Mouse (Mus musculus) testis, postnatal 14 days (tissue): ENCODE measurements around the gene Sbds.
A peak's percentile ranks its signal among the peaks of the same experiment; 100 is the strongest.
"Not testable (repeated sequence)": the region's sequence is repeated elsewhere in the genome, so short reads cannot be mapped to it uniquely, and the experiment has no call there.

Experiments
- DNase-seq: peaks from one replicate; pipeline ENCODE4 v3.0.0; 2021; ENCODE audit warnings: low spot score

Sbds gene

DNA sequence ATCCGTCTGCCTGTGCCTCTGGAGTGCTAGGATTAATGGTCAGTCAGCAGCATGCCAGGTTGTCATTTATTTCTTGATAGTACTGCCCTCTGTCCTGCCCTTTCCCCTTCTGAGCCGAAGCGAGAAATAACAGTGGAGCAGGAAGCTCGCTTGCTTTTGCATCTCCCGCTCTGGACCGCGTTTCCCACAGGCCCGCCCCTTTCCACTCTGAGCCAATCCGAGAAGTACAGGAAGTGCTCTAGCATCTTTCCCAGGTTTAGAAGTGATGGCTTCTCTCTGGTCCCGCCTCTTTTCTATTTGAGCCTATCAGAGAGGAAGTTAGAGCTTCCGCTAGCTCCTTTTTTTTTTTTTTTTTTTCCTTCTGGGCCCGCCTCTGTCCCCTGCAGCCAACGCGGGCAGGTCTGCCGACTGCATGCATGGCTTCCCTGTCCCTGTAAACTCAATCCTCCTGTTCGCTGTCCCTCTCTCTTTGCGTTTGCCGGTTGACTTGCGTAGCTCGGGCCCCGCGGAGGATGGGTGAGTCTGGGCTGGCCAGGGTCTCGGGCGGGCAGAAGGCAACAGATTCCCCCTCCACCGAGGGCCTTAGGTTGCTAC is 1.4 kb upstream of the Sbds start:
- DNase-seq, result peak; percentile 95

DNA sequence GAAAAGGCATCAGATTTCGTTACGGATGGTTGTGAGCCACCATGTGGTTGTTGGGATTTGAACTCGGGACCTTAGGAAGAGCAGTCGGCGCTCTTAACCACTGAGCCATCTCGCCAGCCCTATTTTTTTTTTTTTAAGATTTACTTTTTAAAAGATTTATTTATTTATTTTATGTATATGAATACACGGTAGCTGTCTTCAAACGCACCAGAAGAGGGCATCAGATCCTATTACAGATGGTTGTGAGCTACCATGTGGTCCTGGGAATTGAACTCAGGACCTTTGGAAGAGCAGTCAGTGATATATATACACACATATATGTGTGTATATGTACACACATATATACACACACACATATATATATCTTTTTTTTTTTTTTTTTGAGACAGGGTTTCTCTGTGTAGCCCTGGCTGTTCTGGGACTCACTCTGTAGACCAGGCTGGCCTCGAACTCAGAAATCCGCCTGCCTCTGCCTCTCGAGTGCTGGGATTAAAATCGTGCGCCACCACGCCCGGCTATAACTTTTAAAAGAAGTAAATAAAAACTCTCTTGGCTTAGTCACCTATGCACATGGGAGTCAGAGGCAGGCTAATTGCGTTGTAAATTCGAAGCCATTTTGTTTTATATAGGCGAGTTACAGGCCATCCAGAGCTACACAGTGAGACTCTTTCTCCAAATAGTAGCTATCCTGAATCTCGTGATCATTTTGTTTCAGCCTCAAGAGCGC is 632 bp upstream of the Sbds start:
- not testable (repeated sequence) for DNase-seq

GRCm38 (mm10) chr5:130254164-130255016 is 940 bp downstream of the Sbds start:
- DNase-seq, result peak; percentile 22

GRCm38 (mm10) chr5:130247823-130248222 is 7.5 kb downstream of the Sbds start:
- DNase-seq, result no peak

GRCm38 (mm10) chr5:130241426-130241825 is 13.9 kb downstream of the Sbds start:
- DNase-seq, result no peak

GRCm38 (mm10) chr5:130239856-130240255 is 15.5 kb downstream of the Sbds start:
- no peak for DNase-seq

GRCm38 (mm10) chr5:130239236-130239635 is 16.1 kb downstream of the Sbds start:
- no peak for DNase-seq

DNA sequence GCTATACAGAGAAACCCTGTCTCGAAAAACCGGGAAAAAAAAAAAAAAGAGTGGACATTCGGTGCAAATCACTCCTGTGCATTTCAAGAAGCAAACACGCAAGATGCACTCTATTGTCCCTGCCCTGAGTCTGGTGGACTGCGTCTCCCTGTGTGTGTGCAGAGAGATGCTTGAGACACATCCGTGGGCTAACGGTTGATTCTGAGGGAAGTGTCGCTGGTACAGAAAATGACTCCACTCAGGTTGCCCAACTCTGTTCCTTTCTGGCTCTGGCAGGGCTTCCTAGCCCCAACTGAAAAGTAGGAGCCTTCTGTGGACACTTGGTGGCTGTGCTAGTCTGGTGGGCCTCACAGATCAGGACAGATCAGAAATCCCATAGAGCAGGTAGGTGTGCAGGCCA is 19.0 kb downstream of the Sbds start:
- no peak for DNase-seq

DNA sequence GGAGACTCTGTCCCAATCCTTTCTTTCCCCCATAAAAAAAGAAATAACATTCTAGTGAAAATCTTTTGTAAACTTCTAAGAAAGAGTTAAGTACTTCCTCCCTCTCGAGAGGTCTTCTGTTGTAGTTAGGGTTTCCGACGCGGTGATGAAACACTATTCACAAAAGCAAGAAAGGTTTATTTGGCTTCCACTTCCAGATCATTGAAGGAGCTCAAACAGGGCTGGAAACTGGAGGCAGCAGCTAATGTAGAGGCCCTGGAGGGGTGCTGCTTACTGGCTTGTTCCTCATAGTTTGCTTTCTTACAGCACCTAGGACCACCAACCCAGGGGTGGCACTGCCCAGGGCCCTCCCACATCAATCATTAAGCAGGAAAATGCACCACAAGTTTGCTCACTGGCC is 27.2 kb downstream of the Sbds start:
- no peak for DNase-seq

DNA sequence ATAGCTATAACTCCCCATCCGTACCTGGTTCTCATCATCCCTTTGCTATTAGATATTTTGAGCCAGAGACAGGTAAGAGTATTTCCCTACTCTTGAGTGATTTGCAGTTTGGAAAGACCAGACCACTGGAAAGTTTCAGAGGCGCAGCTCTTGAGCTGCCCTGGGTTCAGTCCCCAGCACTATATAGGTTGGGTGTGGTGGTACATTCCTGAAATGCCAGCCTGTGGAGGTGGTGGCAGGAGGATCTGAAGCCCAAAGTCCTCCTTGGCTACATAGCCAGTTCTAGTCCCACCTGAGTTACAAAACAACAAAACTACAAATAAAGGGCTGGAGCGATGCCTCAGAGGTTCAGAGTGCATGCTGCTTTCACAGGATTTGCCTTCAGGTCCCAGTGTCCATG is 28.5 kb downstream of the Sbds start:
- DNase-seq, result no peak

GRCm38 (mm10) chr5:130222146-130223004 is 33.0 kb downstream of the Sbds start:
- peak; percentile 91 for DNase-seq

- no peak for DNase-seq
These were observed 33.6 kb downstream of the Sbds start for GRCm38 (mm10) chr5:130221760-130222145.

GRCm38 (mm10) chr5:130221316-130221715 is 34.0 kb downstream of the Sbds start:
- no peak for DNase-seq

DNA sequence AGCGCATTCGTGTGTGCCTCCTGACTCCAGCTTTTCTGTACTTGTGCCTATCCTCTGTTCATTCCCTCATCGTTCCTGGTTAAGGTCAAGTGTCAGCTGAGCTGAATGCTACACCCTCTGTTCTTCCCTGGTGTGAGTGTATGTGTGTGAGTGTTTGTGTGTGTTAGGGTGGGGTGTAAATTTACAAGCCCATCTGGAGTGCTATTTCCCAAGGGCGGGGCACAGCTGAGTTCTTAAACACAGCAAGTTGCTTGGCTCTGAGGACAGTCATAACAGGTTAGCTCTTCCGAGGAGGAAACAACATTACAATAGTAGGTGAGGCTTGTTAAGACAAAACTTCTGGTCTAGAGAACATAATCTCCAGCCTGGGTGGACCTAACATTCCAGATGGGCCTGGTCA is 37.0 kb downstream of the Sbds start:
- DNase-seq, result no peak

GRCm38 (mm10) chr5:130217406-130217805 is 37.9 kb downstream of the Sbds start:
- no peak for DNase-seq

DNA sequence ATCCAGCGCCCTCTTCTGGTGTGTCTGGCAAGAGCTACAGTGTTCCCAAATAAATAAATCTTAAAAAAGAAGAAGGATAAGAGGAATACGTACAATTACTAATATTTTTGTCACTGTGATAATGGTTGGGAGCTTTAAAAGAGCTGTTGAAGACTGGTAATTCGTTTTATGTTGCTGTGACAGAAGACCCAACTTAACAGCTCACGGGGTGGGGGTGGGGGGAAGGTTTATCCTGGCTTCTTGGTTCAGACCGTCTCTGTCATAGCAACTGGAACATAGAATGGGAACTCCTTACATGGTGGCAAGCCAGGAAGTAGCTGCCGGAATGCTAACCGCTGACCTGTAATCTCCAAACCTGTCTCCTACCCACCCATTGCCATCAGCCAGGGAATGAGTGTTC is 38.5 kb downstream of the Sbds start, which contains the start of gene Tmem248:
Tmem248 (plus strand) TSS at position 301 of the 400 bp plus-strand sequence.
- DNase-seq, result no peak

- no peak for DNase-seq
These were observed 42.4 kb downstream of the Sbds start for GRCm38 (mm10) chr5:130212956-130213355.

DNA sequence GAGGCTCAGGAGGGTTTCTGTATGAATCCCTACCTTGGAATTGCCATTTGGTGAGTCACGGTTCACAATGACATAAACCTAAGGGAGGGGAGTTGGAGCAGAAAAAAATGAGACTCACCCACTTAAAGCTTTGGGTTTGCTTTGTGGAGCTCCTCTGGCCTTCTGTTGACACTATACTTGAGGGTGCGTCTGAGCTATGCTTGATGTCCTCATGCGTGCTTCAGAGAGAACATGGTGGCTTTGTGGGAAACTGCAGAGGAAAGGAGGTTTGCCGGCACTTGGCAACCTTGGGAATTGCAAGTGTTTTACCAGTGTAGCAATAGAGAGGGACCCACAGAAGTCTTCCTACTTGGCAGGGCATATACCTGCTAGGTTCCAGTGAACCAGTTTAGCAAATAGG is 48.0 kb downstream of the Sbds start:
- DNase-seq, result no peak

- DNase-seq, result no peak
These were observed 49.8 kb downstream of the Sbds start for GRCm38 (mm10) chr5:130205441-130206023.

DNA sequence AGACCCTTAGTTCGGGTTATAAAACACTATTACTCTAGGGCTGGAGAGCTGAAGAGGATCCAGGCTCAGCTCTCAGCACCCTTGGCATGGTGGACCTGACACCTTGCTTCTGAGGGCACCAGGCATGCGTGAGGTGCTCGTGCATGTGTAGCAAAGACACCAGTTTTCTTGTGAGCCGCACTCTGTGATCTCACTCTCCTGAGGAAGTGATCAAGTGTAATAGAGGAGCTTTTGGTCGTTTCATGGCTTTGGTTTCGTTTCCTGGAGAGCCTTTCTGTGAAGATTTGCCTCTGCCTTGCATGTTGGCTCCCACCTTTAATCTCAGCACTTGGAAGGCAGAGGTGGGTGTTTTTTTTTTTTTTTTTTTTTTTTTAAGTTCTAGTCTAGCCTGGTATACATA is 50.8 kb downstream of the Sbds start:
- DNase-seq, result no peak

DNA sequence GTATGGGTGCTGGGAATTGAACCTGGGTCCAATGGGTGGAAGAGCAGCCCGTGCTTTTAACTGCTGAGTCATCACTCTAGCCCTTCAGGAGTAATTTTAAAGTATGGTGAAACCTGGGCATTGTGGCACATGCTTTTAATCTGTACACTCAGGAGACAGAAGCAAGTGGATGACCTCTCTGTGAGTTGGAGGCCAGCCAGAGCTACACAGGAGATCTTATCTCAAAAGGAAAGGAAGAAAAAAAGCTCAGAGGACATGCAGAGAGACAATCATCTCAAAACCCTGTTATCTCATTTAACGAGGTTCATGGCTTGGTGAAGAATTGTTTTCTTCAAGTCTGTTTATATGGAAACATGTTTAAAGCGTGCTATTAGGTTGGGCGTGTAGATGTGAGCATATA is 51.4 kb downstream of the Sbds start:
- no peak for DNase-seq
